Mouse (Mus musculus) megakaryocyte, embryonic 14.5 days (primary cell): Measurements from ENCODE around the gene Ckap4. TPM values are rescaled to one million over a fixed set of nuclear protein-coding genes. Genes with fewer than 3 reads are reported as not detected.

Source experiments
- H3K27me3 ChIP-seq: replicated peaks from 2 replicates; pipeline ENCODE3; 2012; ENCODE audit warnings: inconsistent platforms
- H3K36me3 ChIP-seq: replicated peaks from 2 replicates; pipeline ENCODE3; 2012; ENCODE audit warnings: low read length, inconsistent platforms, mixed read lengths
- H3K4me1 ChIP-seq: 2 replicates; pipeline ENCODE4 v1.6.1; 2012; ENCODE audit warnings: inconsistent platforms
- H3K4me3 ChIP-seq: replicated peaks from 2 replicates; pipeline ENCODE3; 2012; ENCODE audit warnings: moderate library complexity, mild to moderate bottlenecking, inconsistent platforms
- H3K9me3 ChIP-seq: 2 replicates; pipeline ENCODE4 v1.6.1; 2012; ENCODE audit warnings: inconsistent platforms
- FLI1 ChIP-seq: IDR thresholded peaks from 2 replicates; pipeline ENCODE4 v1.6.1; 2012; ENCODE audit warnings: low read length, inconsistent platforms, mixed read lengths
- GATA1 ChIP-seq: IDR thresholded peaks from 3 replicates; pipeline ENCODE4 v1.6.1; 2012; ENCODE audit warnings: mixed read lengths, low read length, inconsistent platforms, borderline replicate concordance
- polyA plus RNA-seq: library from polyadenylated mRNA; stranded (reverse); fragments of >175 nt; gene quantifications from 2 replicates; pipeline ENCODE4 v1.2.3, GENCODE M21; 2012; ENCODE audit warnings: low replicate concordance; ENCODE audit not compliant: insufficient read depth

The Ckap4 gene
- polyA plus RNA-seq, 1 experiment = 1.5 TPM

DNA sequence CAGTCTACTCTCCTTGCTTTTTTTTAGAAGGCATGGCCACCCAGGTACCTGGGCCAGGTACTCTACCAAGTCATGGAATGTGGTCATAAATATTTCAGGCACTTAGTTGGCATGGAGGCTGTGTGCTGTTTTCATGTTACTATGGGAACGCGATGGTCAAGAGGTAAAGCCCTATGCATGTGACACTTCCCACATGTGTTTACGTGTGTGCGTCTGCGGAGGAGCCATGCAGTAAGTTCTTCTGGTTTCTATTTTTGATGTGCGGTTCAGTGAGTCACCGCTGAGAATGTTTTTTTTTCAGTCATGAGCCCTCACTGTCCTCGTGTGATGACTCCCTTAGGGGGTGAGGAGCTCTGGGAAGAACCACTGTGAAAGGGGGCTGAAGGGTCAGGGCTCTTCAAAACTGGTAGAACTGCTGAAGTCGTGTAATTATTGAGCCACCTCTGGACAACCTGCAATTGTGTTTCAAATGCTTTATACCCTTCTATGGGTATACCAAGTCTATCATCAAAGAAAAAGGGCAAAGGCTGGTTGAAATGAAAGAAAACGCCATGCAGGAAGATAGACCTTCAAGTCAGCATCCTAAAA, 37.3 kb upstream of the Ckap4 start:
- no peak for TF ChIP-seq GATA1
- TF ChIP-seq FLI1 = no peak
- no peaks in the 10 kb centered on the region for H3K9me3 ChIP-seq
- no peak overlapping the region for H3K4me3 ChIP-seq
- H3K27me3 ChIP-seq = peaks cover 7% of the 10 kb centered on the region
- peaks cover 21% of the 10 kb centered on the region for H3K4me1 ChIP-seq
- no peaks in the 10 kb centered on the region for H3K36me3 ChIP-seq

DNA sequence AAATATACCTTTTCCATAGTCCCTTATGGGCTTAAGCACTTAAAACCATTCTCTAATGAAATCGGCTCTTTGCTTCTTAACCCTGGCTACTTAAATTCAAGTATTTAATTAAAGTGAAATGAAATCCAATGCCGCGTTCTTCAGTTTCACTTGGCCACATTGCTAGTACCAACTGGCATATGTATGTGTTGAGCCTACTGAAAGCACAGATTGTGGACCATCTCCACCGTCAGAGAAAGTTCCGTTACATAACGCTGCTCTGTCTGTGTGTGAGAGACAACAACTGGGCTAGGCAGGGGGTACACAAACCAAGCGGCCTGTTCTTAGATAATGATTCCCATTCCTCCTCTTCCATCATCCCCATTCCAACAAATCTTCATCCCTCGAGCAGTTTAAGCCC, 30.6 kb upstream of the Ckap4 start:
- no peaks in the 10 kb centered on the region for H3K36me3 ChIP-seq
- peaks cover 33% of the 10 kb centered on the region for H3K27me3 ChIP-seq
- H3K9me3 ChIP-seq = peaks cover 3% of the 10 kb centered on the region; the same call in 1 of the 2 replicates
- peaks cover 9% of the 10 kb centered on the region for H3K4me1 ChIP-seq
- TF ChIP-seq FLI1 (no peak), GATA1 (no peak)
- no peak overlapping the region for H3K4me3 ChIP-seq

DNA sequence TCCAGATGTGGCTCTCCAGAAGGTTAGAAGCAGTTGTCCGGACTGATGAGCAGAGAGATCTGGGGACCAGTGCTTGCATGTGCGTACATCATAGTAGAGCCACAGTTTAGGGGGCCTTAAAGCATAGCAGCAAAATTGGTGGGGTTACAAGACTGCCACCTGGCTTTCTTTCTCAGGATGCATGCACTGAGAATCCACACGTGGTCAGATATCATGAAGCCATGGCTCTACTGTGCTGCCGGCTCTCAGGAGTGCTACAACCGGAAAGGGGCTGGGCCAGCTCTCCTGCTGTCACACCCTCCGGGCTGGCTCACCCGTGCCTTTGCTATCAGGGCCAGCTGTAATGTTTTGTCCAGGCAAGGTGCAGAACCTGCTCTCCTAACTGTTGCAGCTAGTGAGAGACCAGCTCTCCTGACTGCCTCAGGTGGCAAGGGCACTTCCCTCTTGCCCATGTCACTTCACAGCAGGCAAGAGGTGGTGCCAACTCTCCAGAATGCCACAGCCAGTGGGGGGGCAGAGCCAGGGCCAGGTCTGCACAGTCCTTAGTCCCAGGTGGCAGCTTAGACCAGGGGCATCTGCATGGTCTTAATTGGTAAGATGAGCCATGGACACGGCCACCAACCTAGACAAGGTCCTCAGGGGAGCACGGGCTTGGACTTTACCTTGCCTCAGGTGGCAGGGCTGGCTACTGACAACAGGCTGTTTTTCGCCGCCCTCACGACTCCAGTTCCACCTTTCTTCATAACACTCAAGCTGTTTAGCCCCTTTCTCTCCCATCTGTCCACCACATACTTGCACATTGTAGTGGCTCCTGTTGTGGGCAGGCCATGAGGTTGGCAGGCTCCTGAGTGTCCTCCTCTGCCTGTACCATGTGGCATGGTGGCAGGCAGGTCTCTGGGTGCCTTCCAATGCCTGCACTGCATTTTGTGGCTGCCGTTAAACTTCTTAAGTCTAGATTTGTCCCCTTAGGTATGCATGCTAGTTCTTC, 29.0 kb upstream of the Ckap4 start:
- Histone ChIP-seq H3K4me1 (peaks cover 9% of the 10 kb centered on the region), H3K9me3 (peaks cover 18% of the 10 kb centered on the region), H3K36me3 (no peaks in the 10 kb centered on the region), H3K27me3 (peaks cover 30% of the 10 kb centered on the region), H3K4me3 (peak overlapping the region; percentile 10)
- TF ChIP-seq FLI1 (no peak), GATA1 (no peak)

DNA sequence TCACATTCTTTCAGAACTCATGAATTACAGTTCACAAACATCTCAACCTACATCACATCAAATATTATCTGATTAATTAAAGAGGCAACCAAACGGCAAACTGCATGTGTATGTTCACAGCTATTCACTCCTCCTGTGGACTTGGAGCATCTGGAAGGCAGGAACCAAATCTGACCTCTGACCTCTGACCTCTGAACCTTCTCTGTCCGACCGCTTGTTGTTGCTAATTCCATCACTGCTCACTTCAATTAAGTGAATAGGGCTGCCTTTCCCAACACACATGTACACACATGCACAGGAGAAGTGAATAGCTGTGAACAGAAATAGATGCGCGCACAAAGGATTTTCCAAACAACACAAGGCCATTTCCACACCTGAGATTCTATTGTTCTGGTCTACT, 28.3 kb upstream of the Ckap4 start:
- TF ChIP-seq FLI1 = no peak
- no peak for TF ChIP-seq GATA1
- H3K4me3 ChIP-seq = no peak overlapping the region
- peaks cover 21% of the 10 kb centered on the region for H3K9me3 ChIP-seq
- no peaks in the 10 kb centered on the region for H3K36me3 ChIP-seq
- peaks cover 9% of the 10 kb centered on the region for H3K4me1 ChIP-seq
- peaks cover 26% of the 10 kb centered on the region for H3K27me3 ChIP-seq

DNA sequence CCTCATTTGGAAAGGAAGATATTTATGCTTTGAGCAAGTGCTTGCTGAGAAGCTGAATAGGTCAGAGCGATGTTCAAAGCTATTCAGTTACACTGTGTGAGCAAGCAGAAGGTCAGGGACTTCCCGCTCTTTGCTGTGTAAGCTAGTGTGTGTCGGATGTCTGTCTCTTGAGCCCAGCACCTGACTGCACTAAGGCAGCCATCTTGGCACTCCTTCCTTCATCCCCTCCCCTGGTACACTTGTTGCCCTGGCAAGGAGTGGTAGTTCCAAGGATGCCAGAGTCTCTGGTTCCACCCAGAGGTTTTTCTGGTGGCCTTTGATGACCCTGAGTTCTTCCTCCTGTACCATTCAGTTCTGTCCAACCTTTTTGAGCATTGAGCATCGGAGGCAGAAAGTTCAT, 26.1 kb upstream of the Ckap4 start:
- peaks cover 18% of the 10 kb centered on the region for H3K27me3 ChIP-seq
- peaks cover 12% of the 10 kb centered on the region for H3K4me1 ChIP-seq
- TF ChIP-seq GATA1 (no peak), FLI1 (no peak)

DNA sequence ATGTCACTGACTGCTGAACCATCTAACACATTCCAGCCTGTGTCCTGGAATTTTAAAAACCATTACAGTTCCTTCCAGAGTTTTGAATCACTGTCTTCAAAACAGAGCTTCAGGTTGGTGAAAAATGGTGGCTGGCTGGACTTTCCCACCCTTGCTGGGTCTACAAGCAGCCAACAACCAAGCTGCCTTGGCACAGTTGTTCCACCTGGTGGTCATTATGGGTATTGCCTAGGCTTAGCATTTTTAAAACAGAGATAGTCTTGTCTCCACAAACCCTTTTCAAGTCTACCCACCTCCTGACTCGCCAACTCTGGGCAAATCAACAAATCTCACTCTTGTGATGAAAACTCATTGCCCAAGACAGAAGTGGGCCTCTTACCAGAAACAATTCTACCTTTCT, 24.6 kb upstream of the Ckap4 start:
- Histone ChIP-seq H3K4me3 (no peak overlapping the region), H3K36me3 (no peaks in the 10 kb centered on the region), H3K27me3 (peaks cover 13% of the 10 kb centered on the region), H3K4me1 (peaks cover 20% of the 10 kb centered on the region), H3K9me3 (peaks cover 21% of the 10 kb centered on the region)
- TF ChIP-seq FLI1 = no peak
- TF ChIP-seq GATA1 = no peak

More for the DNA sequence above, 26.1 kb upstream of the Ckap4 start:
- Histone ChIP-seq H3K36me3 (no peaks in the 10 kb centered on the region), H3K4me3 (no peak overlapping the region), H3K9me3 (peaks cover 21% of the 10 kb centered on the region)

DNA sequence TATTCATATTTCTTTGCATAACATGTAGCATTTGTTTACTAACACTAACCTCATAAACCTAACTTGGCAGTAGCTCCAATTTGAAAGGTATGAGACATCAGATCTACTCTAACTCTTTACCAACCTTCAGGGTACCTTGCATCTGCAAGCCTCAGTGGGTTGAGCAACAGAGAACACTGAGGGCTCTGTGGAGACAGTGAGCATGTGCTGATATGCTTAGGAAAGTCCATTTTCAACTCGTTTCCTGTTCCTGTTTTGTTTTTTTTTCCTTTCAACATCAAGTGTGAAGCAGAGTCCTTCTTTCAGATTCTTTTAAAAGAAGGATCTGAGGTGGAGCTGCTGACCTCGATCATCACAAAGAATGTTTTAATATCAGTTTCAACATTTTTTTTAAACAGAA, 22.3 kb upstream of the Ckap4 start:
- Histone ChIP-seq H3K4me1 (peaks cover 11% of the 10 kb centered on the region), H3K36me3 (no peaks in the 10 kb centered on the region), H3K9me3 (peaks cover 30% of the 10 kb centered on the region), H3K4me3 (no peak overlapping the region), H3K27me3 (peaks cover 3% of the 10 kb centered on the region)
- TF ChIP-seq FLI1 (no peak), GATA1 (no peak)

DNA sequence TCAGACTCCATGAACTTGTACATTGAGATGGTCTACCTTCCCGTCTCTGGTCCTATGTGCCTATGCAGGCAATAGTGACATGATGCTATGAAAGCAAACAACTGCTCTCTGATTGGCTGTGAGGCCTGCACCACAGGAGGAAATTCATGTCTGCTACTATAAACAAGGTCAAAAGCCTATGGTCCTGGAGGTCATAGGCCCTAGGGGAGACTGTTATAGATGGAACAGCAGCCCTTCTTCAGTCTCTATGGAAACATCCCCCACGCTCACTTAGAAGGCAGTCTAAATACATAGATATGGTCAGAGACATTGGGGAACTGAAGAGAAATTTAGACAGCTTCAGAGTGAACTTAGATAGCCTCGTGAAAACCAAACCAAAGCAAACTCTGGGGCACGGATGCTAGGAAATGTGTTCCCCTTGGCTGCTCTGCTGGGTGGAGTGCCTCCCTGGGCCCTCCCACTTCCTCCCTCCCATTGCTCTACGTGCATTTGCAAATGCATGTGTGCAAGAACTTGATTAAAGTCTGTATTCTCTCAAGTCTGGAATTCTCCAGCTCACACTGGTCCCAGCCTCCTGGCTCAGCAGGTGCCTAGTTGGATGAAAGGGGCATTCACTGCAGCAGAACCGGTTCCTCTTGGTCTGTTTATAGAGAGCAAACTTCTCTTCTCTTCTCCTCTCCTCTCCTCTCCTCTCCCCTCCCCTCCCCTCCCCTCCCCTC, 20.6 kb upstream of the Ckap4 start:
- peaks cover 27% of the 10 kb centered on the region for H3K9me3 ChIP-seq
- peaks cover 19% of the 10 kb centered on the region for H3K4me1 ChIP-seq
- TF ChIP-seq FLI1 (no peak), GATA1 (no peak)
- no peaks in the 10 kb centered on the region for H3K36me3 ChIP-seq
- H3K4me3 ChIP-seq = no peak overlapping the region
- no peaks in the 10 kb centered on the region for H3K27me3 ChIP-seq

DNA sequence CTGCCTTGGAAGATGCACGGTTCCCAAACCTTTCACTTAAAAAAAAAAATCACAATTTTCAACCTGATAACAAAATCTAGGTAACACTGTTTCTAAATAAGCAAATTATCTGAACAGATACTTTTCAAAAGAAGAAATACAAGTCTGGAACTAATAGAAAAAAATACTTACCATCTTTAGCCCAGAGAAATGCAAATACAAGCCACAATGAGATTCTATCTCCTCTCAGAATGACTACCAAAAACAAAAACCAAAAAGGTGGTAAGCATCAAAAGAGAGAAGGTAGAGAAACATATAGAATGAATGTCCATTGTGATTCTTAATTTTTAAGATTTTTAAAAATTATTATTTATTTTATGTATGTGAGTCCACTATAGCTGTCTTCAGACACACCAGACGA, 18.6 kb upstream of the Ckap4 start:
- peaks cover 15% of the 10 kb centered on the region for H3K9me3 ChIP-seq
- no peak overlapping the region for H3K4me3 ChIP-seq
- no peaks in the 10 kb centered on the region for H3K27me3 ChIP-seq
- H3K4me1 ChIP-seq = peaks cover 30% of the 10 kb centered on the region
- TF ChIP-seq GATA1 = no peak
- TF ChIP-seq FLI1 = no peak
- no peaks in the 10 kb centered on the region for H3K36me3 ChIP-seq

DNA sequence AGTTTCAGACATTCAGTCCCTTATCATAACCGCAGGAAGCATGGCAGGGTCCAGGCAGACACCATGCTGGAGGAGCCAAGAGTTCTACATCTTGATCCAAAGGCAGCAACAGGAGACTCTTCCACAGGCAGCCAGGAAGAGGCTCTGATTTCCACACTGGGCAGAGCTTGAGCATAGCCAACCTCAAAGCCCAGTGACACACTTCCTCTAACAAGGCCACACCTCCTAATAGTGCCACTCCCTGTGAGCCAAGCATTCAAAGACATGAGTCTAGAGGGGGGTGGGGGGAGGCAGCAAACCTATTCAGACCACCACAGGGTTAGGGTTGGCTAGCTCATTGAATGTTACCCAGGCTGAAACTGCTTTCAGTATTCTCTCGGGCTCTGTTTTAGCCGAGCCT, 18.0 kb upstream of the Ckap4 start:
- TF ChIP-seq GATA1 (no peak), FLI1 (no peak)
- Histone ChIP-seq H3K36me3 (no peaks in the 10 kb centered on the region), H3K4me1 (peaks cover 31% of the 10 kb centered on the region), H3K9me3 (peaks cover 15% of the 10 kb centered on the region), H3K27me3 (no peaks in the 10 kb centered on the region), H3K4me3 (no peak overlapping the region)
